Mouse (Mus musculus) adipocyte (in vitro differentiated cells): Measurements from ENCODE around the gene Slc12a5.
A peak's percentile ranks its signal among the peaks of the same experiment; 100 is the strongest.

Experiments used
- DNase-seq: peaks from one replicate; pipeline ENCODE4 v3.0.0-alpha.2; 2016; ENCODE audit warnings: low spot score

Slc12a5 gene

DNA sequence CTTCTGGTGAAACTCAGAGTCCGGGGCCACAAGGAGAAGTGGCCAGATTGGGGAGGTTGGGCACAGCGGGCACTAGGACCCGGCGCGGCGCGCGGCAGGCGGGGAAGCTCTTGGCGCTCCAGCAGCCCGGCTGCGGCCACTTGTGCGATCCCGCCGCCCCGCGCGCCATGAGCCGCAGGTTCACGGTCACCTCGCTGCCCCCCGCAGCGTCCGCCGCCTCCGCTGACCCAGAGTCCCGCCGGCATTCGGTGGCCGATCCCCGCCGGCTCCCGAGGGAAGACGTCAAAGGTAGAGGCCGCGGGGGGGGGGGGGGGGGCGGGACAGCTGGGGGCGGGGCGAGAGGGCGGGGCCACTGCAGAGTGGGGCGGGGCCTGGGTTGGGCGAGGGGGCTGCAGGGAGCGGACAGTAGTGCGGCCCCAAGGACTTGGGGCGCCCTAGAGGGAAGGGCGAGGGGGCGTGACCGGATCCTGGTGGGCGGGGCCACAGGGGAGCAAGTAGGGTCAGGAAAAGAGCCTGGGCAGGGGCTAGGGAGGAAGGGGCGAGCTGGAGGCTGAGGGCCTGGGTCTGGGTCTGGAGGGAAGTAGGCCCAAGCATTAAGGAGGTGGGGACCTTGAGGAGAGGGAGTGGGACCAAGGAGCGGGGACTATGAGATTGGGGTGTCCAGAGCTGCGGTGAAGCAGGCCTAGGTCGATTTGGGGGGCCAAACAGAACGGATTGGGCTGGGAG is at the start of gene Slc12a5:
TSS of gene Slc12a5 (plus strand) at position 87 of the 726 bp plus-strand sequence.
- DNase-seq = no peak

DNA sequence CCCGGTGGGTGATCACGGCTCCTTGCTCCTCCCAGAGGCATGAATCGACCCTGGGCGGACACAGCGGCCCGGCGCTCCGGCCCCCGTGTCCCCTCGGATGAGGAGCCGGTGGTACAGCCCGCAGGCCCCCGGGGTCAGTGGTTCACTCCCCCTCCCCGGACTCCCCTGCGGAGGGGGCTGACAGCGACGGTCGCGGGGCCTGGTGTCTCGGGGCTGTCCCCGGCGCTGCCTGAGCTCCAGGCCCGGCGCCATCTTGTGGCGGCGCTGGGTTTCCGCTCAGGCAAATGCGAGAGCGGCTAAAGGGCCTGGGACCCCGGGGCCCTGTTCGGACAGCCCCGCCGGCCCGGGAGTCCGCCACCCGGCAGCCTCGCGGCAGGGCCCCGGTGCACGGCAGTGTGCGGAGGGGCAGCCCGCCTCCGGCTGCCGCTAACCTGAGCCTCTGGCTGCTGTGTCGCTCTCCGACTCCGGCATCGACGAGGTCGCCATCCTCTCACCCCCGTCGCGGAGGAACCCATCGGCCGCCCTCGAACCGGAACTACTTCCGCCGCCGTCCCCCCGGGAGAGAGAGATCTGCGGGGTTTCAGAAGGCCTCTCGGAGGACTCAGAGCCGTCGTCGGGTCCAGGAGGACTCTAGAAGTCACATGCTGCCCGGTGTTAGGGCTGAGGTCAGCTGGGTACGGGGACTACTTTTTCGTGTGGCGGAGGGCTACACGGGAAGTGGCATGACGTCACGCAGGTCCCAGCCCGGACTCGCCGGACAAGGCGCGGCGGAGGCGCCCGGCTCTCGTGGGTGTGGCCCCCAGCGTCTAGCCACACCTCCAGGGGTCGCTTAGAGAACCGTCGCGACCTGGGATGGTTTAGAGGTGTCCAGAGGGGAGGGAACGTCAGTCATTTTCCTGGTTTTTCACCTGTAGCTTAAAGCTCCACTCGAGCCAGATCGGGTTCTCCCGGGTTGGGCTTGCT is 49.2 kb upstream of the Slc12a5 start, which contains the start of gene Zfp335:
TSS of gene Zfp335 (minus strand) at position 672 of the 963 bp plus-strand sequence.
- DNase-seq = peak; percentile 94

DNA sequence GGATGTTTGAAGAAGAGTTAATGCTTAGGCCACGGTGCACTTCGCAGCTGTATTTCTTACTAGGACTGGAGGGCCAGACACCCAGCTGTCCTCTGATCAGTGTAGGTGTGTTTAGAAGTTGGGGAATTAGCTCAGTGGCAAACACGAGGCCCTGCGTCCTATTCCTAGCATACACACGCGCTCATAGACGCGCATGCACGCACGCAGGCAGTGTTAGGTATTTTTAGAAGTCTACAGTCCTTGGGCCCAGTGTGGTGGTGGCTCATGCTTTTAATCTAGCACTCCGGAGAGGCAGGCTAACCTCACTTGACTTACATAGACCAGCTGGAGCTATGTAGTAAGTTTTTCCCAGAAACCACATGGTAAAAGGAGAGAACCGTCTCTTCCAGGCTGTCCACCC is 48.5 kb upstream of the Slc12a5 start:
- no peak for DNase-seq

DNA sequence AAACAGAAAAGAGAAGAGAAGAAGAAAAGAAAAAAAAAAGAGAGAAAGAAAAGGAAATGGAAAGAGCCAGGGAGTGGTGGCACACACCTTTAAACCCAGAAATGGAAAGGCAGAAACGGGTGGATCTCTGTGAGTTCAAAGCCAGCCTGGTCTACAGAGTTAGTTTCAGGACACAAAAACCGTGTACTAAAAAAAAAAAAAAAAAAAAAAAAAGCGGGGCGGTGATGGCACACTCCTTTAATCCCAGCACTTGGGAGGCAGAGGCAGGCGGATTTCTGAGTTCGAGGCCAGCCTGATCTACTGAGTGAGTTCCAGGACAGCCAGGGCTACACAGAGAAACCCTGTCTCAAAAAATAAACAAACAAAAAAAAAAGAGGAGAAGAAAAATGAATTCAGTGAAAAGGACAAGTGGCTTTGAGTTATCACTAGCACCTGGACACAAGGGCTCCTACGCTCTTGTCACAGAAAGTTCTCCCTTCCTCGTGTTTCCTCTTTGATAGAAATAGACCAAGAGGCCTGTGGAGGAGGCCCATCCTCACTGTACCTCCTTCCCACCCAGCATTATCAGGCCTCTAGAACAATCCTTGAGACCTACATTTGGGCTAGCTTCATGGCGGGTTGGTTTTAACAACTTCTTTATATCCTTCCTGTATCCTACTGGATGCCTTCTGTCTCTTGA is 47.7 kb upstream of the Slc12a5 start:
- no peak for DNase-seq

DNA sequence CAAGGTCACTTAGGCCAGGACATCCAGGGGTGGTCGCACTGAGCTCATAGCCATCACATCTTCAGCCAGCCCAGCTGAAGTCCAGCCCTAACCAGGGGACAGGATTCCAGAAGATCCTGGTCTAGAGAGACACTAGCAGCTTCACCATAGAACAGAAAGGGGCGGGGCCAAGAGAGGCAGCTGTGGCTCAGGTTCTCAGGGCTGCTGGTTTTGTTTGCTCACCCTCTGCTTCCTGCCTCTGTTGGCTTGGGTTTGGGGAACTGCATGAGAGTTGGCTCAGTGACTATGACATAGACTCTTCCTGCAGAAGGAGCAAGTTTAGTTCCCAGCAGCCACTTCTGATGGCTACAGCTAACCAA is 47.2 kb upstream of the Slc12a5 start:
- DNase-seq = peak; percentile 50

DNA sequence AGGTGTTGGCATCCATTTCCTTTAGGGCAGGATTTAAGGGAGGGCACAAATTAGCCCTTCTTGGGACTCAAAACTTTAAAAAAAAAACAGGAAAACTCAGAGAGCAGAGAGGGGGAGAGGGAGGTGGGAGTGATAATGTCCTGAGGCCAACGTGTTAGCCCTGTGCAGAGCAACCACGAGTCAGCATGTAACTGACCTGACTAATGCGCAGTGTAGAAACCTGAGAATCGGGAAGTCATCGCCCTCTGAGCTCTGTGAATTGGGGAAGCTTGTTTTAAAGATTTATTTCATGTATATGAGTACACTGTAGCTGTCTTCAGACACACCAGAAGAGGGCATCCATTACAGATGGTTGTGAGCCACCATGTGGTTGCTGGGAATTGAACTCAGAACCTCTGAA is 43.8 kb upstream of the Slc12a5 start:
- no peak for DNase-seq

DNA sequence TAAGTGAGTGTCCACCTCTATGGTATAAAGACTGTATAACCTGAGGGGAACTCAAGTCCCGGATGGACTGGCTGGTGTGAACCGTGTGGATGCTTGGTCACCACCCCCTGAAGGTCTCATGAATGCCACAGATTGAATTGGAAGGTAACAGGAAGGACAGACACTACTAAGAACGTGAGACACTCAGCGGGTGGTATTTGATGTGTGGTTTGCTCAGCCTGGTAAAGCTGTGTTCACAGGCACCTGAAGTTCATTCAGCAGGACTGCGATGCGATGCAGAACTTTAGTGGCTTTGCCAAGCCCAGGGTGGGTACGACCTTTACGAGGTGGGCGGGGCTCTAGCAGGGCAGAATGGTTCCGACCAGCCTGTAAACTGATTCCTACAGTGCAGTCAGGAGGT is 43.2 kb upstream of the Slc12a5 start:
- no peak for DNase-seq

DNA sequence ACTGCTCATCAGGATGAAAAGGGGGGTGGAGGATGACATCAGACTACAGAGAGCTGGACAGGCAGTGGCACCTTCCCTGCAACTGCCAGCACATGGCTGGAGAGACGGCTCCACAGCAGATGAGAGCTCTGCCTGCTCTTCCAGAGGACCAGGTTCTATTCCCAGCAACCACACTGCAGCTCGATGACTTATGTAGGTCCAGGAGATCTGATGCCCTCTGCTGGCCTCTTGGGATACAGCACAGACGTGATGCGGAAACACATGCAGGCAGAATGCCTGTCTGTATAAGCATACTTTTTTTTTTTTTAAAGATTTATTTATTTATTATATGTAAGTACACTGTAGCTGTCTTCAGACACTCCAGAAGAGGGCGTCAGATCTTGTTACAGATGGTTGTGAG is 42.3 kb upstream of the Slc12a5 start:
- DNase-seq = no peak

DNA sequence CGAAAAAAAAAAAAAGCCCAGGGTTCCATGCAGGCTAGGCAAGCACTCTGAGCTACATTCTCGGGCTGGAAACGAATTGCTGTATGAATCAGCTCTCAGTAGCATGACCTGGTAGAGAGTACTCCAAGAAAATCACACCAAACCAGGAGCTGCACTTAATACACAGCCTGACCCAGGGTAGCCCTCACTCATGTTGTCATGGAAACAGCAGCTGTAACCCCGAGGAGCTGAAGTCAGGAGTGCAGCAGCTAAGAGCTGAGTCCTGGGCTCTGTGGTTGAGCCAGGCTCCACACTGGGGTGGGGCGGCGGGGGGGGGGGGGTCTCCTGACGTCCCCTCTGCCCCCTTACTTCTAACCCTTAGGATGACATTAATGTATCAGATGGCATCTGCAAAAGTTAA is 38.6 kb upstream of the Slc12a5 start:
- DNase-seq = no peak

DNA sequence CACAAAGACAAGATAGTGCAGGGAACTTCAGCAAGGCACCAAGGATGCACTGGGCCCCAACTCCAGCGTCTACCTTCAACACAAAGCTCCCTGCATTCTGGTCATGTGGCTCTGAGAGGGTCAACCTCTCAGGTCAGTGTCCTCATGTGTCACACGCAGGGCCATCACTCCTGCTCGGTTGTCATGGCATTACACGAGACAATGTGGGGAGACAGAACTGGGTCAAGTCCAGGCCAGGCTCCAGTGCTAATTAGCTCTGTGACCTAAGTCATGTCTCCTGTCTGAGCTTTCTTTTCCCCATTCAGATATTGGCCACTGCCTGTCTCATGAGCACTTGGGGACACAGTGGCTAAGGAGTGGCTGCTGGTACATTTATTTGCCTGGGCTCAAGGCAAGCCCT is 37.3 kb upstream of the Slc12a5 start:
- no peak for DNase-seq

DNA sequence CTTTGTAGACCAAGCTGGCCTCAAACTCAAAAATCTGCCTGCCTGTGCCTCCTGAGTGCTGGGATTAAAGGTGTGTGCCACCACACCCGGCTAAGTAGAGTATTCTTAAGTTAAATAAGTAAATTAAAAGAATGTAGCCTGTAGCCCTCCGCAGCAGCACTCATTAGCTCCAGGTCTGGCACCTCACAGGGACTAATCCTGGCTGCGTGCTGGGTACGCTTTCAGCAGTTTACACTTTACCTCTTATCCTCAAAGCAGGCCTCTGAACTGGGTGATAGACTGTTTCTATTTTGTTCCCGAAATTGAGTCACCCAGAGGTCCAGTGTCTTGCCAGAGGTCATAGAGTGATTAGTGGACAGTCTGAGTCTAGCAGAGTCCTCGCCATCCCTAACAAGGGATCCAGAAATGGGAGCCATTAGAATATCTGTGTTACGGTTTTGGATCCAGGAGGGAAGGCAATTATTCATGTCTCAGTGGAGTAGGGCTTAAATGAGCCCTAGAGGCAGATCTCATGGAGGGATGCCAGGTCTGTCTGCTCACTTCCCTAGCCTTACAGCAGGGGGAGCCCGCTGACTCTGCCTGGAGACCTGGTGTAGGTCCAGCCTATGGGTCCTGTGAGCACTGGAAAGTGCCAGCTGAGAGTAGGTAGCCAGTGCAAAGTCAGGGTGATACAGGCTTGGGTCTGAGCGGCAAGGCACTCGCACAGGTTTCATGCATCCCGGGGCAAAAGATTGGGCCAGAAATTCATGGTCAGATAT is 36.3 kb upstream of the Slc12a5 start:
- peak; percentile 92 for DNase-seq

DNA sequence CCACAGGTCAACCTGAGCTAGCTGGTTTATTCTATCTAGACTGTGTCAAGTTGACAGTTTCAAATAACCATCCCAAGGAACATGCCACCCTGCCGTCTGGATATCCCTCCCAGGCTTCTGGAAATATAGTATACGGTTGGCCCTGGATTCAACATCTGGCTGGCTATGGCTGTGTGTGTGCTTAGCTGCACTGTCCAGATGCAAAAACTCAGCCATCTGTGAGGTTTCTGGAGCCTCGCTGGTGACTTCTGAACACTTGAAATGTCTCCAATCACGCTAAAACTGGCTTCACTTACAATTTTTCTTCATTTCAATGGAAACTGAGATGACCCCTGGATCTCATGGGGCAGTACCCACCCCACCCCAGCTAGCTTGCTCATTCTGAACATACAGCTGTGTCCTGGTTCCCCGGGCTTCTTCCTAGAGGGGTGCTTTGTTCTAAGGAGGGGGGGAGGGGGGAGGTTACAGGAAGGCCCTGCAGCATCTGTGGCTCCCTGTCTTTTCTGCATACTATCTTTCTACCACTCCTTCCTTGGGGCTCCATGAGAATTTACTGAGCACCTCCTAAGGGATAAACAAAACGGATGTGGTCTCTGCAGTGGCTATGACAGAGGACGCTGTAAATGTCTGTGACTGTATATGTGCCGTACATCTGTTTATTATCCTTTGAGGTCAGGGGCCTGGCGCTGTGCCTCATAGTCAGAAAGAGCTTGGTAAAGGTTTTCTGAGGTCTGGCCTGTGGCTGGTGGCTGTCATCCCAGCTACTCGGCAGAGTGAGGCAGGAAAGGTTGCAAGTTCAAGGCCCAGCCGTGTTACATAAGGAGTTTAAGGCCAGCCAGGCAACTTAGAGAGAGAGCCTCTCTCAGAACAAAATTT is 29.7 kb upstream of the Slc12a5 start:
- peak; percentile 26 for DNase-seq

DNA sequence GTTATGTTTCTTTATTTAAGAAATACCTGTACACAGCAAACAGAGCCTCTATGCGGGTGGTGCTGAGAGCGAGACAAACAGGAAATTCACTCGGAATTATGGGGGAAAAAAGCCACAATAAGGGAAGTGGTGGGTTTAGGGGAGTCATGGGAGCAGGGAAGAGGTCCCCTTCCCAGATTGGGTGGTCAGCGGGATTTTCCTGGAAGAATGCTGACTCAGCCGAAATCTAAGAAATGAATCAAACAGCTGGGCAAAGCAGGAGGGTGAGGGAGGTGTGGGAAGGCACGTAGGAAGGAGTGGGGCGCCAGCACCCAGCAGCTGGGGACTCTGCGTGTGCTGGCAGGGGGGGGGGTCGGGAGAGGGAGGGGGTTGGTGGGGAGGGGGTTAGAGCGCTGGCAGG is 27.1 kb upstream of the Slc12a5 start:
- no peak for DNase-seq

DNA sequence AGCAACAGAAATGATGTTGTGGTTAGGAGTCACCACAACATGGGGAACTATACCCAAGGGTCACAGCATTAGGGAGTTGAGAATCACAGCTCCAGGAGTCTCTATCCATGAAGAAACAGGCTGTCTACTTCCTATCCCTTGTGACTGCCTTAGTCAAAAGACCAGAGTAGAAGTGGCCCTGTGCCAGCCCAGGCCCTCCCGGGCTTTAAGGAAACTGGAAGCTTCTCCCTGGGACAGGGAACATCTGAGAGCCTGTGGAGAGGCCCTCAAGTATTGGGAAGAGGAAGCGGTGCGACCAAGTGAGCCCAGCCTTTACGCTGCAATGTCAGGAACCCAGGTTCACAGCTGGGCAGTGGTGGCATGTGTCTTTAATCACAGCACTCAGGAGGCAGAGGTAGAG is 24.6 kb upstream of the Slc12a5 start:
- DNase-seq = no peak

DNA sequence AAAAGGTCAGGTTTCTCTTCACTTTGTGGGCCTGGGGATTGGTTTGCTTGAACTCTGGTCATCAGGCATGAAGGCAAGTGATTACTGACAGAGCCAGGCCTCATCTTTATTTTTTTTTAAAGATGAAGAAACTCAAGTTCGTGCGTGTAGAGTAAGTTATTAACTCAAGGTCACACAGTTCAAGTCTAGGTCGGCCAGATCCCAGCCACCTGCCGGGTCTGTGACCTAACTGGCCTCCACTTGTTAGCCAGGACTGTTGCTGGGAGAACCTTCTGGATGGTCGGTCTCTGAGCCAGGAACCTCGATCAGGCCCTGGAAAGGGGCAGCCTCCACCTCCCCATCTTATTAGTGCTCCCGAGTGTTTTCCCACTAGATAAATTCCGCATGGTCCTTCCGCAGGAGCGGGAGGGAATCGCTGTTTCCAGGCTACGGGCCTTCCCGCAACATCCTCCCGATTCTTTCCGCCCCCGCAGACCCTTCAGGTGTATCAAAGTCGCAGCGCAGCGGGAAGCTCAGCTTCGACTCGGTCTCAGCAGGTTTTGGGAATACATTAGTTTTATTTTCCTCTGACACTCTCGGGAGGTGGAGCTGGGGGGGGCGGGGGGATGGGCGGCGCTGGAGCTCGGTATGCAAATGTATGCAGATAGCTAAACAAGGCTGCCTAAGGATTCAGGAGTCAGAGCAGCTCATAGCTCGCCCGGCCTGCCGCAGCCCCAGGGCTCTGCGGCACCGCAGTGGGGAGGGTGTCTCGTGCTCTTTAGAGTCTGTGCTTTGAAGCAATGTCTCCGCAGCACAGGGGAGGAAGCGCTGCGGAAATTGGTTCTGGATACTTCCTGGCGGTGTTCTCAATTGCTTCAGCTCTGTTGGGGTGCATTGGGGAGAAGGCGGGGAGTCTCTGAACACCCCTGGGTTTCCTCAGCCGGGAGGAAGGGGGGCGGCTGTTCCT is 22.2 kb upstream of the Slc12a5 start:
- no peak for DNase-seq

DNA sequence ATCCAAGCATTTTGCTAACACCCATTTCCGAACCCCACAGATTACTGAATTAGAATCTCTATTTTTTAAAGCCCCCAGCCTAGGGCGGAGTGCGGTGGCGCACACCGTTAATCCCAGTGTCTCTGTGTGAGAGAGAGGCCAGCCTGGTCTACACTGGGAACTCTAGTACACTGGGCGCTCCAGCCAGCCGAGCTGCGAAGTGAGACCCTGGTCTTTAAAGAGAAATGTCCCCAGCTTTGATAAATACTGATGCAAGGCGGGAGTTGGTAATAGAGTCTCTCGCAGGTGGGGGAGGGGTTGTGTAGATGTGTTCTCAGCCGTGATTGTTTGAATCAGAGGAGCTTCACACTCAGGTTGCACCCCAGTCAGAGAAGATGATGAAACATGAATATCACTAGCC is 21.5 kb upstream of the Slc12a5 start:
- no peak for DNase-seq

DNA sequence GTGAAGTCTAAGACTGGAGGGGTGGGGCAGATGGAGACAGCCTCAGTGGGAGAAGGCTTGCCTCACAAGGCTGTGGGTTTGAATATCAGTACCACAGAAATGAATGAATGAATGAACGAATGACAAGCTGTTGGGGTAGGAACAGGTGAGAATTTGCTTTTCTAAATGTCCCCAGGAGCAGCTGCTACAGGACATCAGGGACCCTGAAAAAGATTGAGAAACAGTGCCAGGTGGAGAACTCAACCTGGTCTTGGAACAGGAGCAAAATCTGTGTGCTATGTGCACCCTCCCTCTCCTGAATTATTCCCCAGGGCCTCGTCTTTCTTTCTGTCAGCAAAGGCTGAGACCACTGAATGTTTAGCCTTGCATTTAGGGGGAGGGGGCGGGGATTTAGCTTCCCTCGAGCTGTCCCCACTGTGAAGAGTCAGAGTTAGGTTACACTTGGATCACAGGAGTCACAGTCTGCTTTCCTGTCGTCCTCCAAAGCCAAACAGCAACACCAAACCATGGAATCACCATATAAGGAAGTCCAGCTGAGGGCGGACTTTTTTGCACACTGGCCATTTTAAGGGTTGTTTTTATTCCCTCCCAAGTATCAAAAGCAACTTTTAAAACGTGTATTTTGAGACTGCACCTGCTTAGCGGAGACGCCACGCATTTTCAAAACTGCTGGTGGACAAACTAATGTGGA is 20.3 kb upstream of the Slc12a5 start, which contains the start of gene Mmp9:
TSS of gene Mmp9 (plus strand) at position 641 of the 691 bp plus-strand sequence.
- no peak for DNase-seq

DNA sequence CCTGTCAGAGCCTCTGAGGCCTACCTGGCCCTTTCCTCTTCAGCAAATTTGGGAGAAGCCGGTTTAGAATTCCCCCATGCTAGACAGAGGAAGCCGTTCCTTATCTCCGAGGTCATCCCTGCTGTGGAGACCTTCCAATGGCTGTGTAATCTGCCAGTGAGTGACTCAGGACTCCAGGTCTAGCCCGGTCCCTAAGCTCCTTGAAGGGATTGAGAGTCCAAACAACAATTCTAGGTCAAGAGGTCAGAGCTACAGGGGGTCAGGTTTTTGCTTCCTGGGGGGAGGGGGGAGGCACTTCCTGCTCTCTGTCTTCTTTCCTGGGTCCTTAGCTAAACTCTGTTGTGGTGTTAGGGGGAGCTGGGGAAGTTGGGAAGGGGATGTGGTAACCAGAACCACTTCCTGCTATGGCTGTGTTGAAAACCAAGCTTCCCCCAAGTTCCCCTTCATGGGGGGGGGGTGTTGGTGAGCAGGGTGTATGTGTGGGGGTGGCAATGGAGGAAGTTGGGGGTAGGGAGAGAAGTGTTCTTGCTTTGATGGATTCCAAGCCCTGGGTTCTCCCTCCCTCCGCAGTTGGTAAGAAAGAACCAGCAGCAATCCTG is 17.8 kb upstream of the Slc12a5 start:
- DNase-seq = no peak

DNA sequence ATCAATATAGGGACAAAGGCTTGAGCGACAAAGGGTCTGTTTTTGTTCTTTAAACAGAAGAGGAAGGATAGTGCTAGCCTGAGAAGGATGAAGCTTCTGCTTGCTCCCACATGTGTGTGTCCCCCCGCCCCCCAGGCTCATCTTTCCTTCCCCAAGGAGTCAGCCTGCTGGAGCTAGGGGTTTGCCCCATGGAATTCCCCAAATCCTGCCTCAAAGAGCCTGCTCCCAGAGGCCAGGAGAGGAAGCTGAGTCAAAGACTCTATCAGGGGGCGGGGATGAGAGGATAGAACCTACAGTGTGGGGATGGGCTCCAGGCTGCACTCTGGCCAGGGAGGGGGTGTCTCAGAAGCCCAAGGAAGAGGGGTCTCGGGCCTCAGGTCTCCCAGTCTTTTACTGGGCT is 13.1 kb upstream of the Slc12a5 start:
- no peak for DNase-seq
